Mouse (Mus musculus) forebrain, embryonic 13.5 days (tissue): ENCODE results near the gene Piezo1. TPM values are rescaled to one million over a fixed set of nuclear protein-coding genes. Genes with fewer than 3 reads are reported as not detected.

ENCODE experiments used
- ATAC-seq: fragments of 200-750 bp; cut with Nextera tagmentation; 2 replicates; pipeline ENCODE4 v1.8.0; 2017
- H3K27ac ChIP-seq: fragments of 300-500 bp; sonication (generic); 2 replicates; pipeline ENCODE4 v1.5.1; 2015; ENCODE audit warnings: inconsistent platforms, mild to moderate bottlenecking, moderate library complexity
- H3K27me3 ChIP-seq: fragments of 300-500 bp; sonication (generic); 2 replicates; pipeline ENCODE4 v1.6.1; 2015; ENCODE audit warnings: mild to moderate bottlenecking, inconsistent platforms
- H3K36me3 ChIP-seq: fragments of 300-500 bp; sonication (generic); 2 replicates; pipeline ENCODE4 v1.6.1; 2015; ENCODE audit warnings: mild to moderate bottlenecking, inconsistent platforms; ENCODE audit not compliant: poor library complexity, severe bottlenecking
- H3K4me1 ChIP-seq: fragments of 300-500 bp; sonication (generic); 2 replicates; pipeline ENCODE4 v1.6.1; 2015; ENCODE audit warnings: inconsistent platforms
- H3K4me2 ChIP-seq: fragments of 300-500 bp; sonication (generic); 2 replicates; pipeline ENCODE4 v1.6.1; 2015; ENCODE audit warnings: inconsistent platforms, mild to moderate bottlenecking, moderate library complexity
- H3K4me3 ChIP-seq: fragments of 300-500 bp; sonication (generic); 2 replicates; pipeline ENCODE4 v1.5.1; 2015; ENCODE audit warnings: mild to moderate bottlenecking, inconsistent platforms
- H3K9ac ChIP-seq: fragments of 300-500 bp; sonication (generic); 2 replicates; pipeline ENCODE4 v1.6.1; 2015; ENCODE audit warnings: mild to moderate bottlenecking, inconsistent platforms
- H3K9me3 ChIP-seq: fragments of 300-500 bp; sonication (generic); replicated peaks from 2 replicates; pipeline ENCODE4 v1.6.1; 2016; ENCODE audit warnings: inconsistent platforms
- WGBS: fragments of 180-500 bp; shearing (Covaris S2); methylation state at CpG from one replicate; pipeline ENCODE4 v1.1.7; 2015; 5-methylcytosine and 5-hydroxymethylcytosine counted together
- polyA plus RNA-seq: library from polyadenylated mRNA; unstranded; fragments of >200 nt; fragmentation: Nextera tagmentation; extraction: Ambion mirVana; gene quantifications from 2 replicates; pipeline ENCODE4 v1.2.1, GENCODE M21; 2015

Gene Piezo1
- polyA plus RNA-seq, 1 experiment from 2014 or later = 1.4 TPM

DNA sequence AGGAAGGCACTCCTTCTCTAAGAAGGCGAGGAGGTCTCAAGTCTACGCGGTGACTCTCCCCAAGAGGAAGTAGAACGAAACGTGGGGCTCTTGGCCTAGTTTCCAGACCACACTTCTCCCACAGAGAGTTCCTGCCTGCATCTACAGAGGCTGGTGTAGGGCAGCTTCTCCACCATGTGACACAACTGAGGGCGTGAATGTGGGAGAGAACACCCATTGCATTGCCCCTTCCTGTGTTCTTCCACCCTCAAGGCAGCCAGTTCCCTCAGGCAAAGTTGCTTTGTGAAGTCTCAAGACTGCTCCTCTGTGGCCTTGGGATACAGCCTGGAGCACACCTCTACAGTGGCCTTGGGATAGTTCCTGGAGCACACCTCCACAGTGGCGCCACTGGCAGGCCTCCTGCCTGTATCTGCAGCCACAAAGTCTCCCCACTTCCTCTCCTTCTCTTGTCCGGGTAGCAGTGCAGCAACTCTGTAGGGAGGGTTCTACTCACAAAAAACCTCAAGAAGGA lies 77.2 kb downstream of the Piezo1 start:
- Histone ChIP-seq H3K9me3 (no peaks in the 10 kb centered on the region), H3K36me3 (peaks cover 47% of the 10 kb centered on the region), H3K27ac (no peak overlapping the region), H3K4me3 (no peak overlapping the region), H3K27me3 (no peaks in the 10 kb centered on the region), H3K4me1 (peaks cover 24% of the 10 kb centered on the region), H3K4me2 (no peak overlapping the region), H3K9ac (no peak overlapping the region)
- ATAC-seq = no peak
- WGBS = 94% methylated on average over 8 of the region's 8 CpGs

DNA sequence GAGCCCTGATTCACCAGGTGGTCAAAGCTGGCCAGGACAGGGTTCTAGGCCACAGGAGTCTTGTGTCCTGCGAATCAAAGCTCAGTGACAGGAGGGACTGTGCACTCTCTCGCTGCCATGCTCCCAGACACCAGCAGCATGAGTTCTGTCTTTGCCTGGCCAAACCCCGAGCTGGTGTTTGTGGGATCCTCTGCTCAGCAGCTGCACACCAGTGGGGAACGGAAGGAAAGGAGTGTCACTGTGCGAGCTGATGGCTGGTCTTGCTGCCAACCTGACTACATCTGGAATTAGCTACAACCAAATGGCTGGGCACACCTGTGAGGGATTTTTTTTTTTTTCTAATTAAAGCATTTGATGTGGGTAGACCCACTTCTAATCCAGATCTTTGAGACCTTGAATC lies 80.4 kb downstream of the Piezo1 start:
- Histone ChIP-seq H3K27me3 (no peaks in the 10 kb centered on the region), H3K4me1 (peaks cover 14% of the 10 kb centered on the region), H3K9ac (no peak overlapping the region), H3K36me3 (peaks cover 63% of the 10 kb centered on the region), H3K4me3 (no peak overlapping the region), H3K27ac (no peak overlapping the region), H3K9me3 (no peaks in the 10 kb centered on the region), H3K4me2 (no peak overlapping the region)
- 92% methylated on average over 5 of the region's 5 CpGs for WGBS
- no peak for ATAC-seq

DNA sequence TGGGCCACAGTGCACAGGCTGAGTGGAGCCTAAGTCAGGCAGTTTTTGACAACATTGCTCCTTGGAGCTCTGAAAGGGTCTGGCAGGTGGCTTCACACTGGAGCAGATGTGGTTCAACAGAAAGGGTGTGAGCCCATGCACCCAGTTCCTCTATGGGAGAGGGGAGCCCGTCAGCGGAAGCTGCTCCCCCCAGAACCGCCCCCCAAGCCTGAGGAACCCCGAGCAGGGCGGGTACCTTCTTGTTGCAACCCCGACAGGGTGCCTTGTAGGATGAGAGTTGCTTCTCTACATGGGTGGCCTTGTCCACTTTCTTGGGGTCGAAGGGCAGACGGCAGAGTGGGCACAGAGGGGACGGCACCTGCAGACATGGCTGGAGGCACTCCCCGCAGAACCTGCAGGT lies 81.2 kb downstream of the Piezo1 start:
- H3K27me3 ChIP-seq = no peaks in the 10 kb centered on the region
- H3K27ac ChIP-seq = no peak overlapping the region
- H3K9me3 ChIP-seq = no peaks in the 10 kb centered on the region
- H3K4me3 ChIP-seq = no peak overlapping the region
- WGBS = 81% methylated on average over 10 of the region's 10 CpGs
- no peak overlapping the region for H3K4me2 ChIP-seq
- H3K9ac ChIP-seq = no peak overlapping the region
- ATAC-seq = no peak
- peaks cover 10% of the 10 kb centered on the region for H3K4me1 ChIP-seq
- peaks cover 68% of the 10 kb centered on the region for H3K36me3 ChIP-seq

DNA sequence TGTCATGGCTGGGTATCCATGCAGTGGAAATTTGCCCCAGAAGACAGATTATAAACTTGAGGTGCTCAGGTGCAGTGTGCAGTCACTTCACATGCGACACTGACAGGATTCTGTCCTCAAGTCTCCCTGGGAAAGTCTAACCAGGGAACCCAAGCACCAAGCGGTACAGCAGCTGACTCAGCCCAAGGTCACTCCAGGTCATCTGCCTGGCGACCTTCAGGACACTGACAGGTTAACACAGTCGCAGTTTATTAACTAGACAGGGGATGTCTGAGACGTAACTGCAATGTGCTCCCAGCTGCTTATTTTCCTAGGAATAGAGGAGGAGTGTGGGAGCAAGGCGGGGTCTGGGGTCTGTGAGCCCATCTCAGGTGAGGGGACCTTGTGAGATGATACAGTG lies 81.7 kb downstream of the Piezo1 start:
- H3K4me2 ChIP-seq = no peak overlapping the region
- H3K36me3 ChIP-seq = peaks cover 68% of the 10 kb centered on the region
- H3K4me1 ChIP-seq = peaks cover 5% of the 10 kb centered on the region
- H3K4me3 ChIP-seq = no peak overlapping the region
- no peaks in the 10 kb centered on the region for H3K27me3 ChIP-seq
- H3K9ac ChIP-seq = no peak overlapping the region
- H3K9me3 ChIP-seq = no peaks in the 10 kb centered on the region
- no peak overlapping the region for H3K27ac ChIP-seq
- no peak for ATAC-seq
- WGBS = 82% methylated on average over 6 of the region's 6 CpGs

DNA sequence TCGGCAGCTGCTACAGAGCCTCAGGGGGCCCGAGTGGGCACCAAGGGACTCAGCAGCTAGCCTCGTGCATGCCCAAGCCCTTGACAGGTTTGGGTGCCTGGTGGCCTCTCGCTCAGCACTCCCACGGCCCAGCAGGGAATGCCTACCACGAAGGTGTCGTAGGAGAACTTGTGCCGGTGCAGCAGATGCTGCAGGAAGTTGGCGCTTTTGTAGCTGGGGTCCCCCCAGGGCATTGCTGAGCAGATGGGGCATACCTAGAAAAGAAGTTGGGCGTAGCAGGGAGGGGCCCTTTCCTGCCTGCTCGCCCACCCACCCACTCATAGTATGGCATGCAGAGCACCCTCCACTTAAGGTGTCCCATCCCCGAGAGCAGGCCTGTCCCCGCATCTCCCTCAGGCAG lies 83.3 kb downstream of the Piezo1 start:
- 93% methylated on average over 13 of the region's 13 CpGs for WGBS
- no peak overlapping the region for H3K4me3 ChIP-seq
- no peak overlapping the region for H3K27ac ChIP-seq
- H3K27me3 ChIP-seq = peaks cover 14% of the 10 kb centered on the region
- ATAC-seq = no peak
- no peak overlapping the region for H3K9ac ChIP-seq
- H3K4me2 ChIP-seq = no peak overlapping the region
- H3K36me3 ChIP-seq = peaks cover 55% of the 10 kb centered on the region
- no peaks in the 10 kb centered on the region for H3K4me1 ChIP-seq
- no peaks in the 10 kb centered on the region for H3K9me3 ChIP-seq

DNA sequence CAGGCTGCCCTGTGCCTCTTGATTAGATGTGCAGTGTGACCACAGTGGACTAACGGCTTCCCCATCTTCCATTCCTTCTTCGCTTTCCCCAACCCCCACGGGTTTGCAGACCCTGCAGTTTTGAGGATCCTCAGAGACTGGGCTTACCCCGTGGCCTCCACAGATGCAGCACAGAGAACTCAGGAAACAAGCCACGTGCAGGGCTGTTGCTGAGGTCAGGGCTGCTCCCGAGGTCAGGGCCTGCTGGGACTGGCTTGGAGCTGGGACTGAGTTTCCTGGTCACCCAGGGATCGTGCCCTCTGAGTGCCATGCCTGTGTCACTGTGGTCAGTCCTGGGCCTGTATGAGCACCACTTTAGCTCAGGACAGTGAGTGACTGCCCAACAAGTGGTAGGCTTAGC lies 86.1 kb downstream of the Piezo1 start:
- Histone ChIP-seq H3K27me3 (peaks cover 43% of the 10 kb centered on the region), H3K9me3 (no peaks in the 10 kb centered on the region), H3K4me1 (peaks cover 10% of the 10 kb centered on the region), H3K36me3 (peaks cover 41% of the 10 kb centered on the region), H3K4me3 (no peak overlapping the region), H3K4me2 (no peak overlapping the region), H3K27ac (no peak overlapping the region), H3K9ac (no peak overlapping the region)
- ATAC-seq = no peak
- 78% methylated on average over 7 of the region's 7 CpGs for WGBS

DNA sequence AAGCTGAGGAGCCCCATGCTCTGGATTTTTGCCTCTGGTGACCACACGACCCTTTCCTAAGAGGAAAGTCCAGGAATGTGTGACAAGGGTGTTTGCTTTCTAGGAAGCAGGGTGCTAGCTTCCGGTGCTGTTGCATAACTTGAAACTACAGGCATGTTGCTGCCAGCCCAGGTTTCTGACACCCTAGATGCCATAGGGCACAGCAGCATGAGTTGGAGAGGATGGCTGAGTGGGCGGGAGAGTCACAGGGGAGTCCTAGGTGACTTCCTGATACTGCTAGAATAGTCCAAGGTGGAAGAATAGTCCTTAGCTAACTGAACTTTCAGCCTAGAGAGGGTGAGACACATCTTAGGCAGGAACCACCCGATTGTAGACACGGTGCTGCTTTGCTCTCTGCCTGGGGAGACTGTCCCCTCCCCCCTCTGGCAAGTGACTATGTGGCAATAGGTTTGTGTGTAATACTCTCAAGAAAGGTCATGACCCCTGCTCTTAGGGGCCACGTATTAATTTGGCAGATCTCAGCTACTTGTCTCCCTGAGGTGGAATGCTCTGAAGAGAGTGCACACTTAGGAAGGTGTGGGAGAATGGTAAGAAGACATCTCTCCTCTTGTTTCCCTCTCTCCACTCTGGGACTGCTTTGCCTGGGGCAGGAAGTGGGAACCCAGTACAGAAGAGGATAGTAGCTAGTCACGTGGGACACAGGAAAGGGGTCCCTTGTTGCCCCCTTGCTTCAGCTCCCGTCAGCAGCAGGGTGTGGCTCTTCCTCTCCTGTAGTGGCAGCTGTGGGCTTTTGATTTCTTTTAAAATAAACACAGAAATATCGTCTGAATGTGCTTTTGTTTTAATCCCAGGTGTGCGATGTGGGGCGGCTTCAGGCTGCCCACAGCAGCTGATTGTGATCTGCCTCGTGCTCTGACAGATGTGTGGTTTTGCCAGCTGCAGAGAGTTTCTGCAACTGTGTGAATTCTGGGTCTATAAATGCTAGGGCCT lies 87.2 kb downstream of the Piezo1 start:
- Histone ChIP-seq H3K4me1 (peaks cover 11% of the 10 kb centered on the region), H3K36me3 (peaks cover 36% of the 10 kb centered on the region), H3K9me3 (no peaks in the 10 kb centered on the region), H3K27me3 (peaks cover 53% of the 10 kb centered on the region), H3K4me2 (no peak overlapping the region), H3K4me3 (no peak overlapping the region), H3K27ac (no peak overlapping the region), H3K9ac (no peak overlapping the region)
- WGBS = 71% methylated on average over 12 of the region's 12 CpGs
- ATAC-seq = no peak

DNA sequence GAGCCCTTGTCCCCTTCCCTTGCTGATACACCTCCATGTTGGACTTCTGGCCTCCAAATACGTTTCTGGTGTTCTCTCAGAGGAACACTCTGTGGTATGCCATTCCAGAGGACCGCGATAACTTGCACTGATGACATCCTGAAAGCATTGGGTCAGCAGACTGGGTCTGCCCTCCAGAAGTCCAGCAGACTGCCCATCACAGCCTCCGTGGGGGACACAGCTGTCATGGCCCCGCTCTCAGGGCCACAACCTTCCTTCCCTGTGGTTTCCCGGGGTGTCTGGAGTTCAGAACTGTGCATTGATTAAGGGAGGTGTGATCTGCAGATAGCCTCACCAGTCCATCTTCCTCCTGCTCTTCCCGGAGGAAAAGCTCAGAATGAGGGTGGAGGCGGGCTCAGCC lies 88.6 kb downstream of the Piezo1 start:
- Histone ChIP-seq H3K9me3 (no peaks in the 10 kb centered on the region), H3K4me1 (peaks cover 11% of the 10 kb centered on the region), H3K36me3 (peaks cover 22% of the 10 kb centered on the region), H3K9ac (no peak overlapping the region), H3K27ac (no peak overlapping the region), H3K4me3 (no peak overlapping the region), H3K27me3 (peaks cover 65% of the 10 kb centered on the region), H3K4me2 (no peak overlapping the region)
- 69% methylated on average over 8 of the region's 8 CpGs for WGBS
- ATAC-seq = no peak

DNA sequence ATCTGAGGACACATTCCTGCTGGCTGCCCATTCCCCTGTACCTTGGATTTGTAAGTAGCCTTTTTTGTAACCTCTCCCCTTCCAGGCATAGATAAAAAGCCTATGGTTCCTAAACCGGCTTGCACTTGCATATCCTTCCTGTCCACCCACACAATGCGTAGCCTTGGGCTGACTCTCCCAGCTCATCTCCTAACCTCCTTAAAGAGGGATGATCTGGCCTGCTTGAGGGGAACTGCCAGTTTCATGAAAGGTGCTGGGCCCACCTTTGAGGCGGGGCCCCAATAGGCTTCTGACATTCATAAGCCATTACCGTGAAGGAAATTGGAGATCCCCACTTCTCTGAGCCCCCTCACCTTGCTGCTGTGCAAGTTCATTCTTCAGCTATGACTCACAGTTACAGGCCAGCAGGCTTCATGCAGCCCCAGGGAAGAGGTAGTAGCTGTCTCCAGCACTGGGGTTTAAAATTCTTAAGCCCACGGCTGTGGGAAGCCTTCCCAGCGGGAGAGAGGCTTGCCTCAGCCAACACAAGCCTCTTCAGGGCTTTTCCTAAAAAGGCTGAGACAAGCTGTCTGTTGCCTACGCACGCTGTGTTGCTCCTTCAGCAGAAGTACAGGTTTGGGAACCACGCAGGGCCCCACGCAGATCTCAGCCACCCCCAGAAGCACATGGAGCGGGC lies 89.5 kb downstream of the Piezo1 start:
- peaks cover 13% of the 10 kb centered on the region for H3K36me3 ChIP-seq
- 65% methylated on average over 11 of the region's 11 CpGs for WGBS
- ATAC-seq = no peak
- H3K4me3 ChIP-seq = no peak overlapping the region
- no peaks in the 10 kb centered on the region for H3K9me3 ChIP-seq
- no peak overlapping the region for H3K4me2 ChIP-seq
- peaks cover 74% of the 10 kb centered on the region for H3K27me3 ChIP-seq
- peaks cover 11% of the 10 kb centered on the region for H3K4me1 ChIP-seq
- no peak overlapping the region for H3K27ac ChIP-seq
- no peak overlapping the region for H3K9ac ChIP-seq

DNA sequence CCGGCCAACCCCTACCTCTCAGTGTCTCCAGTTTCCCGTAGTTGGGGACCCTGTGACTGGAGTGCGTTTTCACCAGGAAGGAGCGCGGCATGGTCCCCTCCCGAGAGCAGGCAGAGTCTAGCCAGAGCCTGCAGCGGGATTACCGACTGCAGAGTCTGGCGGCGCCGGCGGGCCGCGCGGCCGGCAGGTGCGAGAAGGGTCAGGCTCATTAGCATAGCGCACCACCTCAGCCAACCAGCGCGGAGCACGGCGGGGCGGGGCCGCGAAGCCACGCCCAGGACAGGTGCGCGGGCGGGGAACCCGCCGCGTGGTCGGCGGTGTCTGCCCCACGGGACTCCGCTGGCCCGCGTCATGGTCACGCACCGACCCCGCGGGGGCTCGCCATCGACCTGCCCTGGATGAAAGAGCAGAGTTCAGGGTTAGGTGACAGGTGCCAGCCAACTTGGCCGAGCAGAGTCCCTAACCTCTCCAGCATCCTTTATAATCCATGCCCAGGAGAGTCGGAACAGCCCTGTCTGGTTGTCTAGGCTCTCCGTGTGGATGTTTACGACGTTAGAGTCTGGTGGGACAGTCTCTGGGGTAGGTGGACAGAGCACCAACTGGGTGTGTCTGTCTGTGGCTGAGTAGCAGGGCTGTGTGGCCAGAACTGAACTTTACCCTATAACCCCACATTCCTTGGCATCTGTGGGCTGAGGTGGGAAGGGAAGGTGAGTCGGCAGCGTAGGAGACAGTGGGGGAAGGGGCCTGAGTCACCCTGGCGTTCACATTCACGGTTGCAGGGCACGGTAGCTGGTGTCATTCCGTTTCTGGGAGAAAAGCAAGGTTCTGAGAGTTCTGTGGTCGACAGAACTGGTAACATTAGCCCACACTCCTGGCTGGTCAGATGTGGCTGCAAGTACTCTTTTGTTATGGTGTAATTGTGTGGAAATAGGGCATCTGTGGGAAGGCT lies 90.3 kb downstream of the Piezo1 start, which contains the start of gene Snai3:
Gene Snai3, minus strand, starts transcription at position 210 of the 949 bp plus-strand sequence.
- Histone ChIP-seq H3K4me3 (peak within 1 kb of the TSS; percentile 35), H3K4me2 (peak within 1 kb of the TSS; percentile 65), H3K27me3 (peaks cover 82% of the 10 kb centered on the region), H3K27ac (no peak within 1 kb of the TSS), H3K4me1 (peaks cover 11% of the 10 kb centered on the region), H3K36me3 (peaks cover 6% of the 10 kb centered on the region), H3K9me3 (no peaks in the 10 kb centered on the region), H3K9ac (peak within 1 kb of the TSS; percentile 36)
- 4% methylated on average over 29 of the region's 56 CpGs for WGBS
- peak; percentile 38; the same call in 1 of the 2 replicates for ATAC-seq

DNA sequence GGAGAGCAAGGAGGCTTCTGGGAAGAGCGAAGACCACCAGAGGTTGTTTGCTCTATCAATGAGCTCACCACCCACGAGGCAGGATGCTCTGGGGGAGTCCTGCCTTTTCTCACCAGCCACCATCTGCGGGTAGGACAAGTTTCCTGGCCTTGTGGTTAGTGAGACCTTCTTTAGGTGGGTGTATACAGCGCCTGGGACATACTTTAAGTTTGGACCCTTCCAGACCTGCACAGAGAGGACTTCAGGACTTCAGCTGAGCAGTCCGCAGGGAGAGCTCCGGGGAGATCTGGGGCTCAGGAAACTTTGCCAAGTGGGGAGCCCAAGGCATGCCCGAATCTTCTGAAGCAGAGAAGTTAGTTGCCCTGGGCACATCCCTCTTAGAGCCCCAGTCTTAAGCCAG lies 91.1 kb downstream of the Piezo1 start:
- no peak overlapping the region for H3K27ac ChIP-seq
- no peak for ATAC-seq
- H3K9ac ChIP-seq = no peak overlapping the region
- 35% methylated on average over 7 of the region's 7 CpGs for WGBS
- peak overlapping the region; percentile 35; the same call in 1 of the 2 replicates for H3K4me3 ChIP-seq
- no peaks in the 10 kb centered on the region for H3K36me3 ChIP-seq
- H3K4me1 ChIP-seq = peaks cover 11% of the 10 kb centered on the region
- H3K4me2 ChIP-seq = peak overlapping the region; percentile 65
- no peaks in the 10 kb centered on the region for H3K9me3 ChIP-seq
- H3K27me3 ChIP-seq = peaks cover 84% of the 10 kb centered on the region
